Mouse (Mus musculus): ENCODE data around the gene Tns1. TPM values are rescaled to one million over a fixed set of nuclear protein-coding genes. Genes with fewer than 3 reads are reported as not detected.

The Tns1 gene
- total and polyA plus RNA-seq, 3 experiments, result 0.40 to 3.6 (median 0.89) TPM

DNA sequence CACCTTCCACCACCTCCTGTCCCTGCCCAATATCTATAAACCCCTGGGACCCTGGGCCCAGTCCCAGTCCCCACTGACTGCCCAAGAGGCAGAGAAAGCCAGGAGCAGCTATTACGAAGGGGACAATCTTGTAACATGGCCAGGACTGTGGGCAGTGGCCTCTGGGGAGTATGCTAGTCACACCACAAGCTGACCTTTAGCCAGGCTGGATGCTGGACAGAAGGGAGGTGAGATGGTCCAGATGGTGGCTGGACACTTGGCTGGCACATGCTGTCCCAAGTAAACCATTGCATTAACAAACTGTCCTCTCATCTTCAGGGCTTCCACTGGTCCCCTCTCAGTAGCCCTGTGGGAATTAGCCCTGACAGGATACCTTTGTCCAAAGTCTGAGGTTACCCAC is 79.8 kb downstream of the Tns1 start:
- no peak overlapping the region for H3K4me3 ChIP-seq (replicated peaks in 1 of 3; ENCODE audit: low read depth in 2 of 3, low read length in 2 of 3, poor library complexity in 1 of 3)
- no peak overlapping the region for H3K4me2 ChIP-seq (ENCODE audit: insufficient read depth, low read depth, poor library complexity, severe bottlenecking)
- DNase-seq (ENCODE audit: extremely low read depth), result no peak
- no peak overlapping the region for H3K9ac ChIP-seq (ENCODE audit: insufficient read depth, low read depth)
- peaks cover 11% of the 10 kb centered on the region for H3K27me3 ChIP-seq (replicated peaks)
- no peaks in the 10 kb centered on the region for H3K9me3 ChIP-seq (replicated peaks; ENCODE audit: low read length)
- no peaks in the 10 kb centered on the region for H3K79me2 ChIP-seq (replicated peaks; ENCODE audit: control insufficient read depth, extremely low read depth, insufficient read depth, poor library complexity, severe bottlenecking)
- H3K4me1 ChIP-seq (ENCODE audit: control insufficient read depth in 1 of 2, insufficient read depth in 2 of 2), result peaks cover 0 to 33% of the 10 kb centered on the region in 2 experiments; a peak in 2 of 4 replicates
- H3K27ac ChIP-seq (ENCODE audit: insufficient read depth, low read depth), result no peak overlapping the region
- TF ChIP-seq USF1 (IDR thresholded peaks at IDR 0.05; ENCODE audit: low read depth, low read length) (no peak), ZNF384 (IDR thresholded peaks at IDR 0.05; ENCODE audit: low read depth, low read length) (no peak), MAFK (IDR thresholded peaks at IDR 0.05; ENCODE audit: insufficient replicate concordance, low read length) (no peak), UBTF (IDR thresholded peaks at IDR 0.05; ENCODE audit: low read depth, low read length) (no peak), MYC (IDR thresholded peaks at IDR 0.05; ENCODE audit: low read depth, low read length) (no peak), RAD21 (IDR thresholded peaks at IDR 0.05; ENCODE audit: low read depth, low read length) (no peak), SMC3 (IDR thresholded peaks at IDR 0.05; ENCODE audit: low read depth, low read length) (no peak), MXI1 (IDR thresholded peaks at IDR 0.05; ENCODE audit: low read depth, low read length) (no peak), ELF1 (IDR thresholded peaks at IDR 0.05; ENCODE audit: low read depth, low read length) (no peak), IRF4 (IDR thresholded peaks at IDR 0.05; ENCODE audit: low read depth, low read length) (no peak), CHD2 (IDR thresholded peaks at IDR 0.05; ENCODE audit: low read length) (no peak), ETS1 (conservative IDR thresholded peaks at IDR 0.05; ENCODE audit: low read depth, low read length) (no peak), KAT2A (IDR thresholded peaks at IDR 0.05; ENCODE audit: insufficient replicate concordance, low read length) (no peak), JUN (IDR thresholded peaks at IDR 0.05; ENCODE audit: insufficient read depth, low read depth, low read length) (no peak), POLR2A (IDR thresholded peaks at IDR 0.05; ENCODE audit: low read depth, low read length) (no peak), MAZ (IDR thresholded peaks at IDR 0.05; ENCODE audit: low read depth, low read length) (no peak), JUND (conservative IDR thresholded peaks at IDR 0.05; ENCODE audit: low read depth, low read length) (no peak), NELFE (IDR thresholded peaks at IDR 0.05; ENCODE audit: low read depth, low read length) (no peak)
- H3K36me3 ChIP-seq (replicated peaks in 1 of 2; ENCODE audit: control insufficient read depth in 1 of 2, insufficient read depth in 1 of 2, low read length in 1 of 2), result no peaks in the 10 kb centered on the region
- in situ Hi-C loops (cut with MboI; ENCODE audit: low pct_ligation_motif_present, low pct_unique_long_range_greater_than_20kb, low sequenced_read_pairs), result no loop called here
- dilution Hi-C loops (cut with MboI; ENCODE audit: extremely low pct_ligation_motif_present, extremely low pct_unique_long_range_greater_than_20kb, low sequenced_read_pairs), result no loop called here

GRCm38 (mm10) chr1:74043584-74044105 is 80.6 kb downstream of the Tns1 start:
- H3K9ac ChIP-seq (ENCODE audit: insufficient read depth, low read depth), result no peak overlapping the region
- TF ChIP-seq ZMIZ1 (IDR thresholded peaks at IDR 0.05; ENCODE audit: low read depth, low read length) (no peak), RCOR1 (conservative IDR thresholded peaks at IDR 0.05; ENCODE audit: low read depth, low read length) (no peak), GABPA (IDR thresholded peaks at IDR 0.05; ENCODE audit: insufficient replicate concordance, low read depth, low read length) (no peak), NELFE (IDR thresholded peaks at IDR 0.05; ENCODE audit: low read depth, low read length) (no peak)
- no peak for DNase-seq (ENCODE audit: extremely low read depth)
- no peaks in the 10 kb centered on the region for H3K79me2 ChIP-seq (replicated peaks; ENCODE audit: control insufficient read depth, extremely low read depth, insufficient read depth, poor library complexity, severe bottlenecking)
- dilution Hi-C loops (cut with MboI; ENCODE audit: extremely low pct_ligation_motif_present, extremely low pct_unique_long_range_greater_than_20kb, low sequenced_read_pairs) (no loop called here), in situ Hi-C loops (cut with MboI; ENCODE audit: low pct_ligation_motif_present, low pct_unique_long_range_greater_than_20kb, low sequenced_read_pairs) (no loop called here)
- H3K9me3 ChIP-seq (replicated peaks; ENCODE audit: low read length), result no peaks in the 10 kb centered on the region
- H3K27me3 ChIP-seq (replicated peaks), result peaks cover 13% of the 10 kb centered on the region
- peaks cover 3 to 41% of the 10 kb centered on the region in 2 experiments; a peak in 2 of 4 replicates for H3K4me1 ChIP-seq (ENCODE audit: control insufficient read depth in 1 of 2, insufficient read depth in 2 of 2)
- no peak overlapping the region for H3K4me3 ChIP-seq (replicated peaks in 1 of 3; ENCODE audit: low read depth in 2 of 3, low read length in 2 of 3, poor library complexity in 1 of 3)
- no peaks in the 10 kb centered on the region for H3K36me3 ChIP-seq (replicated peaks in 1 of 2; ENCODE audit: control insufficient read depth in 1 of 2, insufficient read depth in 1 of 2, low read length in 1 of 2)
- H3K27ac ChIP-seq (ENCODE audit: insufficient read depth, low read depth), result no peak overlapping the region
- no peak overlapping the region for H3K4me2 ChIP-seq (ENCODE audit: insufficient read depth, low read depth, poor library complexity, severe bottlenecking)

Data from CH12.LX (cell line).